Mouse (Mus musculus) cerebellum, adult 2 months (tissue): Measurements from ENCODE around the gene Kank1. TPM values are rescaled to one million over a fixed set of nuclear protein-coding genes. Genes with fewer than 3 reads are reported as not detected.
A peak's percentile ranks its signal among the peaks of the same experiment; 100 is the strongest.

ENCODE experiments used
- DNase-seq, 2 experiments: peaks; one replicate each; pipeline ENCODE4 v3.0.0; 2021
- H3K27ac ChIP-seq: fragments of 200-500 bp; 2 replicates; pipeline ENCODE4 v1.5.1; 2012; ENCODE audit warnings: low read length, control low read depth, inconsistent platforms; ENCODE audit not compliant: insufficient read depth
- H3K27me3 ChIP-seq: fragments of 200-500 bp; 2 replicates; pipeline ENCODE4 v1.6.1; 2012; ENCODE audit warnings: inconsistent platforms, mild to moderate bottlenecking, low read length, moderate library complexity; ENCODE audit not compliant: control insufficient read depth, insufficient read depth
- H3K4me1 ChIP-seq: fragments of 200-500 bp; 2 replicates; pipeline ENCODE4 v1.6.1; 2011; ENCODE audit warnings: low read length; ENCODE audit not compliant: control insufficient read depth, insufficient read depth
- H3K4me3 ChIP-seq: fragments of 200-500 bp; replicated peaks from 2 replicates; pipeline ENCODE3; 2011; ENCODE audit warnings: mild to moderate bottlenecking, low read depth, low read length, control low read depth; ENCODE audit not compliant: insufficient read depth
- CTCF ChIP-seq: fragments of 200-500 bp; IDR thresholded peaks from 2 replicates; pipeline ENCODE4 v1.5.1; 2011; ENCODE audit warnings: low read depth, mild to moderate bottlenecking, control low read depth, low read length, moderate library complexity, borderline replicate concordance; ENCODE audit not compliant: insufficient read depth
- POLR2A ChIP-seq: fragments of 200-500 bp; IDR thresholded peaks from 2 replicates; pipeline ENCODE4 v1.6.1; 2011; ENCODE audit warnings: low read length, control low read depth, borderline replicate concordance; ENCODE audit not compliant: insufficient read depth
- WGBS: fragments of 180-500 bp; shearing (Covaris S2); methylation state at CpG from one replicate; pipeline ENCODE4 v1.1.7; 2018; 5-methylcytosine and 5-hydroxymethylcytosine counted together
- polyA plus RNA-seq: library from polyadenylated mRNA; depleted of rRNA; stranded (reverse); fragments of >200 nt; gene quantifications from 2 replicates; pipeline ENCODE4 v1.2.3, GENCODE M21; 2012

The Kank1 gene
- polyA plus RNA-seq, 1 experiment = 12.0 TPM

- Histone ChIP-seq H3K4me3 (no peak overlapping the region), H3K27ac (no peak overlapping the region), H3K4me1 (no peaks in the 10 kb centered on the region), H3K27me3 (no peaks in the 10 kb centered on the region)
- 53% methylated on average over 12 of the region's 12 CpGs for WGBS
- TF ChIP-seq POLR2A (no peak), CTCF (no peak)
- DNase-seq = no peak
These were observed 129.8 kb downstream of the Kank1 start for GRCm38 (mm10) chr19:25366620-25367019.

- no peak for DNase-seq
- WGBS = 91% methylated on average over 9 of the region's 9 CpGs
- TF ChIP-seq CTCF (no peak), POLR2A (no peak)
- H3K4me3 ChIP-seq = no peak overlapping the region
- no peaks in the 10 kb centered on the region for H3K4me1 ChIP-seq
- H3K27me3 ChIP-seq = no peaks in the 10 kb centered on the region
- no peak overlapping the region for H3K27ac ChIP-seq
These were observed 133.7 kb downstream of the Kank1 start for GRCm38 (mm10) chr19:25370428-25370827.

GRCm38 (mm10) chr19:25372794-25373193 is 136.0 kb downstream of the Kank1 start:
- 85% methylated on average over 7 of the region's 7 CpGs for WGBS

GRCm38 (mm10) chr19:25373594-25373993 is 136.8 kb downstream of the Kank1 start:
- H3K27me3 ChIP-seq = no peaks in the 10 kb centered on the region
- no peak overlapping the region for H3K27ac ChIP-seq
- no peak for TF ChIP-seq POLR2A
- TF ChIP-seq CTCF = no peak; the same call in 1 of the 2 replicates
- no peak overlapping the region for H3K4me3 ChIP-seq
- no peak for DNase-seq
- no peaks in the 10 kb centered on the region for H3K4me1 ChIP-seq
- 63% methylated on average over 3 of the region's 3 CpGs for WGBS

More at GRCm38 (mm10) chr19:25372794-25373193, 136.0 kb downstream of the Kank1 start:
- H3K27me3 ChIP-seq = no peaks in the 10 kb centered on the region
- no peaks in the 10 kb centered on the region for H3K4me1 ChIP-seq
- DNase-seq = no peak
- no peak overlapping the region for H3K27ac ChIP-seq
- TF ChIP-seq POLR2A = no peak
- TF ChIP-seq CTCF = no peak
- no peak overlapping the region for H3K4me3 ChIP-seq

- no peaks in the 10 kb centered on the region for H3K27me3 ChIP-seq
- no peaks in the 10 kb centered on the region for H3K4me1 ChIP-seq
- WGBS = 84% methylated on average over 9 of the region's 9 CpGs
- no peak overlapping the region for H3K27ac ChIP-seq
- TF ChIP-seq POLR2A (no peak), CTCF (no peak)
- no peak overlapping the region for H3K4me3 ChIP-seq
- no peak for DNase-seq
These were observed 137.4 kb downstream of the Kank1 start for GRCm38 (mm10) chr19:25374191-25374590.

GRCm38 (mm10) chr19:25374926-25375325 is 138.2 kb downstream of the Kank1 start:
- peak; percentile 39 to 60 for DNase-seq

GRCm38 (mm10) chr19:25376871-25377270 is 140.1 kb downstream of the Kank1 start:
- H3K4me1 ChIP-seq = no peaks in the 10 kb centered on the region
- H3K27me3 ChIP-seq = no peaks in the 10 kb centered on the region
- H3K27ac ChIP-seq = no peak overlapping the region
- DNase-seq = no peak
- 94% methylated on average over 13 of the region's 13 CpGs for WGBS
- H3K4me3 ChIP-seq = no peak overlapping the region
- TF ChIP-seq CTCF (no peak), POLR2A (no peak)

More at GRCm38 (mm10) chr19:25374926-25375325, 138.2 kb downstream of the Kank1 start:
- TF ChIP-seq POLR2A = no peak
- TF ChIP-seq CTCF = no peak
- Histone ChIP-seq H3K4me1 (no peaks in the 10 kb centered on the region), H3K27ac (no peak overlapping the region), H3K27me3 (no peaks in the 10 kb centered on the region), H3K4me3 (no peak overlapping the region)
- WGBS = 7% methylated on average over 12 of the region's 12 CpGs

GRCm38 (mm10) chr19:25380675-25381074 is 143.9 kb downstream of the Kank1 start:
- H3K4me3 ChIP-seq = no peak overlapping the region
- no peak for TF ChIP-seq CTCF
- no peak for TF ChIP-seq POLR2A
- no peaks in the 10 kb centered on the region for H3K27me3 ChIP-seq
- peaks cover 3% of the 10 kb centered on the region; the same call in 1 of the 2 replicates for H3K4me1 ChIP-seq
- DNase-seq = no peak
- H3K27ac ChIP-seq = no peak overlapping the region
- 45% methylated on average over 9 of the region's 9 CpGs for WGBS
